Mouse (Mus musculus) bone marrow macrophage, adult 2 months (primary cell): Measurements from ENCODE around the gene Scarb1.

Experiments
- CTCF ChIP-seq: IDR thresholded peaks from 2 replicates; pipeline ENCODE4 v1.5.1; 2012; ENCODE audit warnings: low read depth, mild to moderate bottlenecking, low read length, moderate library complexity
- POLR2A ChIP-seq: IDR thresholded peaks from 2 replicates; pipeline ENCODE4 v1.6.1; 2012; ENCODE audit warnings: mild to moderate bottlenecking, low read depth, low read length, borderline replicate concordance

GRCm38 (mm10) chr5:125375871-125376270 lies 35.0 kb upstream of the Scarb1 start:
- TF ChIP-seq CTCF (no peak), POLR2A (no peak)
